Mouse (Mus musculus) adrenal gland, postnatal 10 days (tissue): ENCODE results near the gene Eps8l1. TPM values are rescaled to one million over a fixed set of nuclear protein-coding genes. Genes with fewer than 3 reads are reported as not detected.

ENCODE experiments used
- DNase-seq: peaks from one replicate; pipeline ENCODE4 v3.0.0; 2021; ENCODE audit warnings: mixed read lengths
- total RNA-seq, 2 experiments: library from RNA; stranded (reverse); gene quantifications; 2 replicates each; pipeline ENCODE4 v1.2.3; 2021

The Eps8l1 gene
- total RNA-seq, 2 experiments from 2014 or later, result 2.1 to 7.1 TPM

DNA sequence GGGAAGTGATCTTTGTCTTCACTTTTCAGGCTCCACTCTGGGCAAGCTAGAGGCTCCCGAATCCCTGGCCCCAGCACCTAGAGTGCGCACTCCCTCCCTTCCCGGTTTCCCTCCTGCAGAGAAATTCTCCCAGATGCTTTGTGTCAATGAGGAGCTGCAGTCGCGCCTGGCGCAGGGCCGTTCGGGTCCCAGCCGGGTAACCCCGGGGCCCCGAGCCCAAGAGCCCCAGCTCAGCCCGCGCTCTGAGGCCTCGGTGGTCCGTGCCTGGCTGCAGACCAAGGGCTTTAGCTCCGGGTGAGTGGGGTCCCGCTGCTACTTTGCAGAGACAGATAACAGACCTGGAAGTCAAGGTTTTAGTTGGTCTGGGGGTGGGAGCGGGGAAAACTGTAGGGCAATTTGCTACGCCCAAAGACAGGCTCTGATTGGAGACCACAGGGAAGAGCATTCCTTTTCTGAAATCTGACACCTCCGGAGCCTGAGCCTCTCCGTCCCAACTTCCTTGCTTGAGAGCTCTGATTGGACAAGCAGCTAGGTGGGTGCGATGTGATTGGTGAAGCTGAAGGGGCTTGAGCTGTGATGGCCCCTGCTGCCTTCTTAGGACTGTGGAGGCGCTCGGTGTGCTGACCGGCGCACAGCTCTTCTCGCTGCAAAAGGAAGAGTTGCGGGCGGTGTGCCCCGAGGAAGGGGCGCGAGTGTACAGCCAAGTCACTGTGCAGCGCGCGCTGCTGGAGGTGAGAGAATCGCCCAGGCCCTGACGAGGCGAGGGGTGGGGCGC, 17.7 kb downstream of the Eps8l1 start:
- DNase-seq, result peak; percentile 82

DNA sequence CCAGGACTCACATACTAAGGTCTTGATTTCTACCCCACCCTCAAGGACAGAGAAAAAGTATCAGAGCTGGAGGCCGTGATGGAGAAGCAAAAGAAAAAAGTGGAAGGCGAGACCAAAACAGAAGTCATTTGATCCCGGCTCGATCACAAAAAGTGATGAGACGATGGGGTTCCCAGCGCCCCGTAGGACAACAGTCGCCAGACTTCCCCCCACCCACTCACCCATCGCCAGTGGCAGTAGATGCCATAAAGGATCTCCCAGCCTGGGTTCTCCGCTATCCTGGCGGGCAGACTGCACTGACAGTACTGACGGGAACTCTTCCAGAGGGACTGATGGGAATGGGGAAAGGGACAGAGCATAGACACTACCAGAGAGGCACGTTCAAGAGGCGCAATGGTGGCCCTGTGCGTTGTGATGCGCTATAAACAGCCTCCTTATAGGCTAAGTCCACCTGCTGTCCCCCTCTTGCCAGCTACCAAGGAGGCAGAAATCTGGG, 18.4 kb downstream of the Eps8l1 start:
- no peak for DNase-seq

DNA sequence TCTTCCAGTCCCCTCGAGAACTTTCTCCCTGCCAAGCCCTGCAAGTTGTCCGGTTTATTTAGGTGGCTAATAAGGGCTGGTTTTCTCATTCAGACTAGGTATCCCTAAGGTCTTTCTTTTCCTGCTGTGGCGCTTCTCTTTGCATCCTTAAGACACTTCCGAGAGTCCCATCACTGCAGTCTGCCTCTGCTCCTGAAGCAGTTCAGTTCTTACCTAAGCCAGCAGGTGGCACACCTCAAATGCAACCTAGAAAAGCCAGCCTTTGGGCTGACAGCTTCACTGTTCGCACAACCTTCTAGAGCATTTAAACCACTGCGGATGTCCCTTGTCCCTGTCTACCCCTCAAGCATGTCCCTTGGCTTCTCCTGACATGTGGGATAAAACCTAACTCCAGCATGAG, 19.2 kb downstream of the Eps8l1 start:
- peak; percentile 42 for DNase-seq

DNA sequence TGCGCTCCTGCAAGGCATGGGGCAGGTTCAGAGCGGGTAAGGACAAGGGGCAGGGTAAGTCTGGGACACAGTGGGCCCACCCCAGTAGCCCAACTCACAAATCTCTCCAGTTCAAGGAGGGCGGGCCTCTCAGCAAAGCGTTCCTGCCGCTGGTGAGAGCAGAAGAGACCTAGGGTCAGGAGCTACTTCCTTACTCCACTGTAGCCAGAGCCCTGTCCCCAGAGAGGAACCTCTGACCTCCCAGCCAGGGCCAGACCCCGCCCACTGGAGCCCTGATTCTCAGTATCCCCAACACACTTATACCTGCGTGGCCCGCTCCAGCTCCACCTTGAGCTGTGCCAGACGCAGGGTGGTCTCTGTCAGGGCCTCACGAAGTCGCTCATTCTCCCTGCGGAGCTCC, 21.8 kb downstream of the Eps8l1 start:
- no peak for DNase-seq

DNA sequence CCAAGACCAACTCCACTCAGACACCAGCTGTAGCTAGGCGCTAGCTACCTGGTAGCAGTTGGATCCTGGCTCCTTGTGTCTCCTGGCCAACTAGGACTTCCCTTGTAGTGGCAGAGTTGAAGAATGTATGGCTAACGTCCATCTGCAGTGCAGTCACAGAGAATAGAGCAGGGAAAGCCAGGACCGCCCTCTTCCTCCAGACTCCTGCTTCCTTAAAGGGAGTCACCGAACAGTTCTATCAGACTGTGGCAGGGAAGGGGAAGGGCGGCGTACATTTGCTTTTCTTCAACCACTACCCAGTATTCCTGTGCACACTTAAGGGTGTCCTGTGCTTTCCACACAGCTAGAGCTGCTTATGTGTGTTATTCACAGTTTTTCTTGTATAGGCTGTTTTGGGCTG, 30.8 kb downstream of the Eps8l1 start:
- DNase-seq, result no peak

- no peak for DNase-seq
Measured at GRCm38 (mm10) chr7:4492284-4493224, 32.1 kb downstream of the Eps8l1 start.

- DNase-seq, result no peak
Measured at GRCm38 (mm10) chr7:4493991-4494390, 33.5 kb downstream of the Eps8l1 start.

- DNase-seq, result no peak
Measured at GRCm38 (mm10) chr7:4496468-4496867, 36.0 kb downstream of the Eps8l1 start.

DNA sequence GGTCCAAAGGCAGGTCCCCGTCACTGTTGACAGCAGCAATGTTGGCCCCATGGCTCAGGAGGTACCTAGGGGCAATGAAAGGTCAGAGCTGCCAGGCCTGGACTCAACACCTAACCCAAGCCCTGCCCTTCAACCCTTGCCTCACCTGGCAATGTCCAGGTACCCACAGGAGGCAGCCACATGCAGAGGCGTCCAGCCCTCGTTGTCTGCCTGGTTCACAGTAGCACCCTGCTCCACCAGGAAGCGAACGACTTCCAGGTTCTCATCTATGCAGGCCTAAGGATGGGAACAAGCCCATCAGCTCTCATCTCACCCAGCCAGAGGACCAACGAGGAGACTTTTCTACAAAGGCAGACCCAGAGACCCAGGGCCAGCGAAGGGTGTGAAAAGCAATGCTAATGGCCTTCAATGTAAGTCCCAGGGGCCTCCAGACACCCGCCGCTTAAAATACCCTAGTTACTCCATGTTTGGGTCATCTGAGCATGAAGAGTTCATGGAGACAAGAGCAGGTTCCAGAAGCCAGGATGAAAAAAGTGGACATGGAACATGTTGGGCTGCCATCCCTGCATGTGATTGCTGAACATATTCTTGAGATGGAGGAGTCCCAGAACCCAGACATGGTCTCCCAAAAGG, 36.9 kb downstream of the Eps8l1 start:
- no peak for DNase-seq

DNA sequence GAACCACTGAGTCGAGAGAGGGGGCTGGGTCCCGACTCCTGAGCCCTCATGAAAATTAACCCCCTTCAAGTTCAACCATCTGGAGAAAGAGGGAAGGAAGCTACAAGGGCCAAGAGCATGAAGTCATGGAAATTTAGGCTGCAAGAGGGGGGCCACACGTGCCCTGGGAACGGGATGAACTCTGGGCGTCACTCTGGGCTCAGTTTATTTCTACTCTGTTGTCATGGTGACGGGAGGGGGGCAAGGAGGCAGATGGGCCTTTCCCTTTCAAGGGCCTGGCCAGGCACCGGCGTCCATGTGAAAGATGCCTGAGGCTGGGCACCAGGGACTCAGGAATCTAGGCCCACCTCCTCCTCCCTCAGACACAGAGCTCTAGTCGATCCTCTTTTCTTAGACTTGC, 37.8 kb downstream of the Eps8l1 start:
- peak; percentile 57 for DNase-seq

DNA sequence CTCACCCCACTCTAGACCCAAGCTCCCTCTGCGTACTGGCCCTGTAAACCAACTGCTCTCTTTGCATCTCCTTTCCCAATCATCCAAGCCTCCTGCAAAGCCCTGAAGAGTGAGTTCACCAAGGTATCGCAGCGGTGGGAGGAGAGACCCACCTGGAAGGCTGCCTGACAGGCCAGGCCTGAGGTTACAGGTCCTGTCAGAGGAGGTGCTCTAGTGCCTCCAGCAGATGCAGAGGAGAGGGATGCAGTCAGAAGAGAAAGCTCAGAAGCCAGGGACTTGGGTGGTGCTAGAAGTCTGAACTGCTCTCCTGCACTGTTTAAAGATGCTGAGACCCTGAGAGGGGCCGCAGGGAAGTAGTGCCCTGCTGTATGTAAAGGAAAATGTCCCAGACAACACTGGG, 38.6 kb downstream of the Eps8l1 start:
- DNase-seq, result no peak

- DNase-seq, result peak; percentile 67
Measured at GRCm38 (mm10) chr7:4500892-4501471, 40.5 kb downstream of the Eps8l1 start.

DNA sequence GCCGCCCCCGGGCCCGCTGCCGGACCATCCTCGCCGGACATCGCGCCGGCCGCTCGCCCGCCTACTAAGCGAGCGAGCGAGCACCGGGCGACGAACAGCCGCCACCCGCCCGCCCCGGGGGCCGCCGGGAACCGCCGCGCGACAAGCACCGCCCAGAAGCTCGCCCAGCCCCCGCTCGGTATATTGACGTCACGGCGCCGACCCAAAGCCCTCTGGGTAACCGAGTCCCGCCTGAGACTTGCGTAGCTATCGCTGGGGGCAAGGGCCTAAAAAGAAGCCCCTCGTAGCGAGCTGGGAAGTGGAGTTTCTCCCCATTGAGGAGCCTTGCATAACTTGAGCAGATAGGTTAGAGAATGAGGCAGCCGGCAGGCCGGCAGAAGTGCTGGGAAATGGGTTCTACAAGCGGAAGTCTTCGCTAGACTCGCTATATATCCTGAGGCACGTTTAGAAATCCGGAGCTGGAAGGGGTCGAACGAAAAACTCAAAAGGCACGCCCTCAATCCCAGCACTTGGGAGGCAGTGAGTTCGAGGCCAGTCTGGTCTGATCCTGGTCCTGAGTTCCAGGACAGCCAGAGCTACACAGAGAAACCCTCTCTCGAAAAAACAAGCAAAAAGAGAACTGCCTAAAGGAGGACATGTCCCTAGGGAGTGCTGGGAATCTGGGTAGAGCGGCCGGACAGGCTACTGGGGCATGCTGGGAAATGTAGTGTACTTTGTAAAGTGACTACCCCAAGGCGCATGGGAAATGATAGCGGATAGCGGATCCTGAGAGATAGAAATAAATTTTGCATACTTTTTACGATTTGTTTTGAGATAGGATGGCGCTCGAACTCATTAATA, 41.3 kb downstream of the Eps8l1 start, which contains the start of gene Ppp1r12c:
TSS of gene Ppp1r12c (minus strand) at position 123 of the 840 bp plus-strand sequence.
- DNase-seq, result peak; percentile 98

GRCm38 (mm10) chr7:4502421-4503090, 42.1 kb downstream of the Eps8l1 start:
- DNase-seq, result peak; percentile 59

DNA sequence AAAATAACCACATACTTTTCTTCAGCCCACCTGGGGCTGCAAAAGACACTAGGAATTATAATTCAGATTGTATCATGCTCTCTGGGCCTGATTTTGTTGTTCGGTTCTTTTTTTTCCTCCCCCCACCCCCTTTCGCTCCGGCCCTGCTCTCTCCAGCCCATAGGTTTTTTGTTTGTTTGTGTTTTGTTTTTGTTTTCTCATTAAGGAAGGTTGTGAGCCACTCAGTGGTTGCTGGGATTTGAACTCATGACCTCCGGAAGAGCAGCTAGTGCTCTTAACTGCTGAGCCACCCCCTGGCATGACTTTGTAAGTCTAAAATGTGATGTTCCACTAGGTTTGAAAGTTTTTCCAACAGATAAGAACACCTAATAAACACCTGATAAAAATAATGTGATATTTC, 42.6 kb downstream of the Eps8l1 start:
- no peak for DNase-seq

GRCm38 (mm10) chr7:4503858-4504257, 43.4 kb downstream of the Eps8l1 start:
- no peak for DNase-seq

GRCm38 (mm10) chr7:4504646-4505435, 44.4 kb downstream of the Eps8l1 start:
- no peak for DNase-seq

GRCm38 (mm10) chr7:4507220-4507619, 46.7 kb downstream of the Eps8l1 start:
- no peak for DNase-seq

DNA sequence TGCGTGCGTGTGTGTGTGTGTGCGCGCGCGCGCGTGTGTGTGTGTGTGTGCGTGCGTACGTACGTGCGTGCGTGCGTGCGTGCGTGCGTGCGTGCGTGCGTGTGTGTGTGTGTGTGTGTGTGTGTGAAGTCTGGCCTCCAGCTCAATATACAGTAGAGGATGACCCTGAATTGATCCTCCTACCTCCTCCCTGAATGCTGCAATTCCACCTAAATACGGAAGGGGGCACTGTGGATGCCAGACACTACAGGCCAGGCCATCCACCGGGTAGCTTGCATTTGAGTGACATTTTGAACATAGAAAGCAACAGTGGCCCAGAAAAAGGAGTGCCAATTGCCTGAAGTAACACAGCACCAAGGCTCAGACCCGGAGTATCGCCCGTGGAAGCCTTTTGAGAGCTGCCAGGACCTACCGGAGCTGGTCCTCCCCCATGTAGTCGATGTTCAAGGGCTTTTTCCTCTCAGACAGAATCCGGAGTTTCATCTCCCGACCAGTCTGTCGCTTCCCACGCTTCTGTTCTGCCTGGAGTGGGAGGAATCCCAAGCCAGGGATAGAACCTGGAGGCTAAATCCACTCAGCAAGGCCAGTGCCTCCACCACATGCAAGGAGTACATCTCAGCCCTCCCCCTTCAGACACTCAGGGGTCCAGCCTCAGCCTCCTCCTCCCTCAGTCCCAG, 47.7 kb downstream of the Eps8l1 start:
- no peak for DNase-seq
